Mouse (Mus musculus) liver, postnatal 0 days (tissue): Measurements from ENCODE around the gene Syt7.

ENCODE experiments used
- CTCF ChIP-seq: sonication (generic); IDR thresholded peaks from 2 replicates; pipeline ENCODE4 v1.5.1; 2016; ENCODE audit warnings: antibody characterized with exemption, low read depth
- EP300 ChIP-seq: IDR thresholded peaks from 2 replicates; pipeline ENCODE4 v1.6.1; 2016; ENCODE audit warnings: antibody characterized with exemption, low read depth, mild to moderate bottlenecking

DNA sequence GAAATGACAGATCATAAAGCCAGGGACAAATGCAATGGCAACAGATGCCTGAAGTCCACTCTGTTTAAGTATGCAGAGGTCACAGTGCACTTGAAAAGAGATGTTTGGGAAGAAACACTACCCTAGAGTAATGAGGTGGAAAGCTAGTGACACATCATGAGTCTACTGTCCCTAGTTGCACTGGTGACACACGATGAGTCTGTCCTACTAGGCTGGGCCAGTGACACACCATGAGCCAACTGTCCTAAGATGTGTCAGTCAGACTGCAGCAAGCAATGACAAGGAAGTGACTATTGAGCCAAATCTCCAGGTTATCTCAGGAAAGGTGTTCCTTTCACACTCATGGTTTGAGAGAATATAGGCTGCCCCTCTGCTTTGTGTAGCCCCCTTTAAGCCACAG lies 106.8 kb downstream of the Syt7 start:
- no peak for TF ChIP-seq CTCF
- TF ChIP-seq EP300, result no peak
